Mouse (Mus musculus) midbrain, embryonic 10.5 days (tissue): Measurements from ENCODE around the gene Cd36. TPM values are rescaled to one million over a fixed set of nuclear protein-coding genes. Genes with fewer than 3 reads are reported as not detected.

Experiments
- DNase-seq: peaks from one replicate; pipeline ENCODE4 v3.0.0-alpha.2; 2017; ENCODE audit warnings: low spot score
- H3K27ac ChIP-seq: fragments of 300-500 bp; sonication (generic); replicated peaks from 2 replicates; pipeline ENCODE4 v1.5.1; 2016; ENCODE audit warnings: mild to moderate bottlenecking
- H3K27me3 ChIP-seq: fragments of 300-500 bp; sonication (generic); 2 replicates; pipeline ENCODE4 v1.6.1; 2016; ENCODE audit warnings: low read depth, mild to moderate bottlenecking; ENCODE audit not compliant: poor library complexity, severe bottlenecking
- H3K36me3 ChIP-seq: fragments of 300-500 bp; sonication (generic); 2 replicates; pipeline ENCODE4 v1.6.1; 2016; ENCODE audit warnings: mild to moderate bottlenecking, moderate library complexity
- H3K4me1 ChIP-seq: fragments of 300-500 bp; sonication (generic); 2 replicates; pipeline ENCODE4 v1.6.1; 2016
- H3K4me3 ChIP-seq: fragments of 300-500 bp; sonication (generic); 2 replicates; pipeline ENCODE4 v1.5.1; 2016; ENCODE audit warnings: mild to moderate bottlenecking, moderate library complexity
- H3K9me3 ChIP-seq: fragments of 300-500 bp; sonication (generic); replicated peaks from 2 replicates; pipeline ENCODE4 v1.6.1; 2016; ENCODE audit warnings: mild to moderate bottlenecking
- WGBS: fragments of 180-500 bp; shearing (Covaris S2); methylation state at CpG from one replicate; pipeline ENCODE4 v1.1.7; 2016; 5-methylcytosine and 5-hydroxymethylcytosine counted together
- polyA plus RNA-seq: library from polyadenylated mRNA; unstranded; fragments of >200 nt; fragmentation: Nextera tagmentation; extraction: Ambion mirVana; gene quantifications from 2 replicates; pipeline ENCODE4 v1.2.1, GENCODE M21; 2016

Gene Cd36
- polyA plus RNA-seq, 1 experiment from 2014 or later: 1.1 TPM

- Histone ChIP-seq H3K4me1 (no peaks in the 10 kb centered on the region), H3K27me3 (no peaks in the 10 kb centered on the region), H3K36me3 (no peaks in the 10 kb centered on the region), H3K27ac (no peak overlapping the region), H3K4me3 (no peak overlapping the region), H3K9me3 (no peaks in the 10 kb centered on the region)
- DNase-seq: no peak
Observed at GRCm38 (mm10) chr5:17746520-17746919, 142.1 kb downstream of the Cd36 start.

DNA sequence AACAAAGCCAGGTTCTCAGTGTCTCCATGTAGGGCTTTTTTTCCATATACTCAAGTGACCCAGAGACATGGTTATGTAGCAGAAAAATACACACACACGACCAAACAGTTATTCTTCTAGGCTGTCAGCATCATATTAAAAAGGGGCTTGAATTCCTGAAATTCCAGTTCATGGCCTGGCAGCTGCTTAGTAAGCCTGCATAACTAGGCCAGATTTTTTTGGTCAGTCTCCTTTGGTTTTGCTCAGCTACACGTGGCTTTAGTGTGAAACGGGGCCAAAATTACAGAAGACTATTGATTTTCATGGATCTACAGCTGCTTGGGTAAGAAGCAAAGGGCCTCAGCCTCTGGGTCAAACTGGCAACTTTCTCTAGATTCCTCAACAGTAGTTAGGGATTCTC, 148.8 kb downstream of the Cd36 start:
- no peak for DNase-seq
- H3K4me1 ChIP-seq: no peaks in the 10 kb centered on the region
- no peak overlapping the region for H3K27ac ChIP-seq
- H3K36me3 ChIP-seq: no peaks in the 10 kb centered on the region
- H3K27me3 ChIP-seq: no peaks in the 10 kb centered on the region
- H3K9me3 ChIP-seq: no peaks in the 10 kb centered on the region
- no peak overlapping the region for H3K4me3 ChIP-seq
- 73% methylated on average over 3 of the region's 3 CpGs for WGBS

Other genes starting within 250 kb of the Cd36 start
- 0.49 and 0.63 TPM in 2 replicates for gene Gnat3, start 73.7 kb upstream of the Cd36 start, polyA plus RNA-seq